Mouse (Mus musculus) cerebellum, postnatal 36 days (tissue): Measurements from ENCODE around the gene Vmn2r3.
"Not testable (repeated sequence)": the region's sequence is repeated elsewhere in the genome, so short reads cannot be mapped to it uniquely, and the experiment has no call there.

ENCODE experiments used
- DNase-seq, 2 experiments: peaks; one replicate each; pipeline ENCODE4 v3.0.0; 2021 to 2022; ENCODE audit warnings: mixed read lengths in 2 of 2

Vmn2r3 gene

DNA sequence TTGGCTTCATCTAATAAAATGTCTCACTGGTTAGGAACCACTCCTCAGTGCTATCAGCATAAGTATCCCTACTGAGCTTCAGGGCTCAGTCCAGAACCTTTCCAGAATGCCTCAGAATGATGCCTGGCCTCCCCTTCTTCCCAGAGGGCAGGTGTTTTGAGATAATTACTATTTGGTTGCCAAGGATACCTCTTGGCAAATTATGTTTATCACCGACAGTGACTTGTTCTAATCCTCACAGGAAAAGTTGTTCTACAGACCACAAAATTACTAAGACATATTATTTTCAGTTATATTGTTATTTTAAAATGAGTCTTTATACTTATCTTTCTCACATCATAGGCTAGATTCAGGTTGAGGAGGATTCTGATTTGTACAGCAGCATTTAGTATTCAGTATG is at the start of gene Vmn2r3:
Gene Vmn2r3, minus strand, starts transcription at position 101 of the 400 bp plus-strand sequence.
- DNase-seq, result no peak

DNA sequence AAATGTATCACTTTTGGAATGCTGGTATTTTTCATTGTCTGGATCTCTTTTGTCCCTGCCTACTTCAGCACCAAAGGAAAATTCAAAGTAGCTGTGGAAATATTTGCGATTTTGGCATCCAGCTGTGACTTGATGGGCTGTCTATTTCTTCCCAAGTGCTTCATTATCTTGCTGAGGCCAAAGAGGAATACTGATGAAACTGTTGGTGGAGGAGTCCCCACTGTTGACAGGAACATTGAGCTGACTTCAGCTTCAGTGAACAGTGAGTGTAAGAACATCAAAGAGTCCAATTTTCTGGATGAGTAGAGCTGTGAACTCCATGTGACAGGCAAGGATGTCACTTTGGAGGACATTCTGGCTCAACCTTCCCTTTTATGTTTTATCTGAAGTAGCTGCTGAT is 43.0 kb upstream of the Vmn2r3 start:
- no peak for DNase-seq

DNA sequence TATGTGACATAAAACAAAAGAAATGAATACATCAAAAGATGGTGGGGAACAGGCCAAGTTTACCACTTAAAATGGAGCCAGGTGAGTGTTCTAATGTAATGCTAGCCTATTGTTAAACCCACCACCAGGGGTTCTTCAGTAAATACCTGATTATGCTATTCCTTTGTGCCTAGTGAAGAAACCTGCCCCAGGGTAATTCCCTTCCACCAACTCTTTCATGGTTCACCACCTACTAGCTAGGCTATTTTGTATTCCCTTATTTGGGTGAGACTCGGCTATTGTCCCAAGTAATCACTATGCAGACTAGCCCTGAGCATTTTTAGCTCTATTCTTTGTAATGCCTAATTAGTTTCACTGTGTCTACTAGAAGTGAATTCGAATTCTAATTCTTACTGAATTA is 32.3 kb upstream of the Vmn2r3 start:
- DNase-seq, result no peak

DNA sequence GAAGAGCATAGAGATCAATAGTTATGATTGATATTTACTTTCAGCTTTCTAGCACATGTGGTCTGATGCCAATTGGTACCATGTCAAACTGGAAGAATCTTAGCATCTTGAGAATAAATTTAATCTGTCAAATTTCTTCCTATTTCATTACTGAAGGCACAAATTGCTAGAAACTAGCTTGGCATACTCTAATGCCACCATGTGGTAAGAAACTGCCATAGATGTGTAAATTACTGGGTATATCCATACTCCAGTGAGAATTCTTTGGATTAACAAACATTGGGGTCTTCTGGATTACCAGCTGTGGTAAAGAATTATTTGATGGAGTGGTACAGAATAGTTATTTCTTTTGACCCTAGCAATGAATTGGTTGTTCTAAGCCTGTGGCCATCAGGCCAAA is 17.3 kb upstream of the Vmn2r3 start:
- DNase-seq, result no peak

DNA sequence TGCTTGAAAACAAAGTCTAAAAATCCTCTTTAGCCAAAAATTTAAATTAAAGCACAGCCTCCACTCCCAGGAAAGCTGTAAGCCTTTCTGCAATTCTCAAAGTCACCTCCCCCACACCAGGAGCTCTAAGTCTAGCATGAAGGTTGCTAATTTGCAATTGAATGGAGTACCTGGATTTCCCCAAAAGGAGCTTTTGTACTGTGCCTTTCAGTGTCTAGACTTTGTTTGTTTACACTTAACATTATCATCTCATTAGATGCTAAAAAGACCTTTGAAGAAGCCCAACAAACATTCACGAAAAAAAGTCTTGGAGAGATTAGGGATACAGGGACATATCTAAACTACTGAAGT is 23.8 kb downstream of the Vmn2r3 start:
- no peak for DNase-seq

DNA sequence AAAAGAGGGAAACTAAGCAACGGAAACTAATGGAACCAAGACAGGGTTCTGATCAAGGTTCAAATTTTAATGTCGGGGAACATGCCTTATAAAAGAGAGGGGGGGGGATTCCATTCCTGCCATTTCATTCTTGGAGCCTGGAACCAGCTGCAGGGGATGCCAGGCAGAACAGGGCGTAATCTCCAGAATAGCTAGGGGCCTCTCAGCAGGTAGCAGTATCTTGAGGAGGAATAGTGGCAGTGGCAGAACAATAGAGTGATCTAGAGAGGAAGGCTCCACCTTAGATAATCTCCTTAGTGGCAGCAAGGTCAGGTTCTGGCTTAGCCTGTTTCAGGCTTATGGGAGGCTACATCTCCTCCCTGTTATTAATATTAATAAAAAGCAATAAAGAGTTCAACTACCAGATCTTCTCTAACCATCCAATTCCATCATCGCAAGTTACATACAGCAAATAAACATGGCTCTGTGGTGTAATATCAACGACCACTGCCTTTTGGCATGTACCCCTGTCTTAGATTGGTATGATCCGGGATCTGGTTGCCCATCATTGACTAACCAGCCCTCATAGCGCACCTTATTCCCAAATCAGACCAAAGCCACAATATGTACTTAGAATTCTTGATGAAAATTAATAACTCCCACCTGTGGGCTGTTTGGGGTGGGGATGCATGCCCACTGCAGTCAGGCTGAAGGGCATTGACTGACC is 24.3 kb downstream of the Vmn2r3 start:
- DNase-seq, result not testable (repeated sequence)

DNA sequence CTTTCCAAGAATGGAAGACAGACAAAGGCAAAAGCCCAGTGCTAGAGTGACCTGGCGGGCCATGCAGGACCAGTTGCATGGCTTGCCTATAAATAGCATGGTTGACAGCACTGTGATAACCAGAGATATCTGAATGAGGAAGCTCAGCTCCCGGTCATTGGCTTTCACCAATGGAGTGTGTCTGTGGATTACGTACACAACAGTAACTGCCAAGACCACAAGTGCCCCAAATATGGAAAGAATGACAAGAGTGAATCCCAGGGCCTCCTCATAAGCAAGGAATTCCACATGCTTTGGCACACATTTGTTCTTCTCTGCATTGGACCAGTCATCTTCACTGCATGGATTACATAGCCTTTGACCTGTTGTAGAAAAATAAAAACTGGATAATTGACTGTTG is 29.9 kb downstream of the Vmn2r3 start:
- DNase-seq, result no peak

DNA sequence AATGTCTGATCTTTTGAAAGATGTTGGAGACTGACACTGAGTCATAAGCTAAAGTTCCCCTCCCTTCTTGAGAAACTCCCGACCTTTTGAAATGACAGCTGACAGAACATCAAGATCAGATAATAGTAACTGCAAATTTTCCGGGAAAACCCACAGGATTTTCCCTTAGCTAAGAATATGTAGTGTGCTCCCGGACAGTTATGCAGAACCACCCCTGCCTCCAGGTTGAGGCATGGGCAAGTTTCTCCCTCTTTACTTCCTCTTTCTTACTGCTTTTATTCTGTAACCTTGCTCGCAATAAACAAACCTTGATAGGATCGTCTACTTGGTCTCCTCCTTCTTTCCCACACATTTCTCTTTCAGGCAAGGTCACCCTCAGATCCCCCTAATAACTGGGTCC is 37.9 kb downstream of the Vmn2r3 start:
- DNase-seq, result no peak

DNA sequence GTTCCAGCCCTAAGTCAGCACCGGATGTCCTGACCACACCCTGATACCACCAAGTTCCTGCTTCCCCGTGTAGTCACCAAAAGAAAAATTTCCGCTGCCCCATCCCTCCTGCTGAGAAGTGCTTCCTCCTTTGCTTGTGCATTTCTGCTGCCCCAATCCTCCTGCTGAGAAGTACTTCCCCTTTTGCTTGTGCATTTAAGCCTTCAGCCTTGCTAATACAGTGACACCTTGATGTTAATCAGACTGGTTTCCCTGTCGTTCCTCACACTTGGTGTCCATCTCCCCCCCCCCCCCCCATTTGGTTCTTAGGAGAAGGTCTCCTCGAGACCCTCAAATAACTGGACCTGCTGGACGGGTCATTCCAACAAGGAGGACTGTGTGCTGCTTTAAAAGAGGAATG is 39.0 kb downstream of the Vmn2r3 start:
- not testable (repeated sequence) for DNase-seq

DNA sequence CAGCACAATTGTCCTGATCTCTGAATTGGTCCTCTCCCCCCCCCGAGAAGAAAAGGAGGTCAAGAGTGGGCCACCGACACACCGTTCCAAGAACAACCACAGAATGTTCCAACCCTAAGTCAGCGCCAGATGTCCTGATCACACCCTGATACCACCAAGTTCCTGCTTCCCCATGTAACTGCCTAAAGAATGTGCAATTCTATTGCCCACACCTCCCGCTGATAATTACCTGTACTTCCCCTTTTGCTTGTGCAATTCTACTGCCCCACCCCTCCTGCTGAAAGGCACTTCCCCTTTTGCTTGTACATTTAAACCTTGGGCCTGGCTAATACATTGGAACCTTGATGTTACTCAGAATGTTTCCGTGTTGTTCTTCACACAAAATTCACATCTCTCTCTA is 54.0 kb downstream of the Vmn2r3 start:
- not testable (repeated sequence) for DNase-seq

DNA sequence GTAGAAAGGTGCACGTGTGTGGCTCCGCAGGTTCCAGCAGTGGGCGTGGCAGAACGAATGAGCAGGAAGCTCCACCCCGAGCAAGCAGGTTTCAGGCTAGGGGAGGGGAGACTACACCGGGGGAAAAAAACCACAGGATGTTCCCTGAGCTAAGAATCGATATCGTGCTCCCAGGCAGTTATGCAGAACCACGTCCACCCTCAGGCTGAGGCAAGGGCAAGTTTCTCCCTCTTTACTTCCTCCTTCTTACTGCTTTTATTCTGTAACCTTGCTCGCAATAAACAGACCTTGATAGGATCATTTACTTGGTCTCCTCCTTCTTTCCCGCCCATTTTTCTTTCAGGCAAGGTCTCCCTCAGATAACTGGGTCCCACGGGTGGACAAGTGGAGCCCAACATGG is 55.9 kb downstream of the Vmn2r3 start:
- not testable (repeated sequence) for DNase-seq

DNA sequence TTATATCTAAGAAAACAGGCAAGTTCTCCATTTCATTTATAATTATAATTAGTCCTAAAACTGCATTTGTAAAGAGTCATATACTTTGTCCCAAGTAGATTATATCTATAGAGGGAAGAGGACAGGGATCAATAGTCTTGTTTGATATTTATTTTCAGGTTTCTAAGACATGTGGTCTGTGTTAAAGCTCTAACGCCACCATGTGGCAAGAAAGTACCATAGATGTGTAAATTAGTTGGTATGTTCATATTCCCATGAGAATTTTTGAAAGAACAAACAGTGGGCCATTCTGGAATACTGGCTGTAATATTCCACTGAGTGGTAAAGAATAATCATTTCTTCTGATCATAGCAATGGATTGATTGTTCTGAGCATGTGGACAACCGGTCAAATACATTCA is 62.3 kb downstream of the Vmn2r3 start:
- DNase-seq, result no peak
